ENCODE assay signal across 7 mouse cellular contexts in genomic region chr14:74640819-74641381, GRCm38 (mm10). TPM values are rescaled to one million over a fixed set of nuclear protein-coding genes. Genes with fewer than 3 reads are reported as not detected.
A peak's percentile ranks its signal among the peaks of the same experiment; 100 is the strongest.
DNase-seq lines count a peak whose midpoint lies in the region; ATAC-seq lines count a peak whose summit lies in the region.

Gene Htr2a, plus strand, starts transcription at chr14:74640840.

- DNase-seq in ovary, postnatal 36 days (ENCODE audit: low spot score), result peak; percentile 5
- DNase-seq in ovary, adult 18-20 months (ENCODE audit: low spot score), result no peak
- peak; percentile 14 for DNase-seq in embryo, embryonic 11.5 days (ENCODE audit: low read depth, low spot score)
- DNase-seq in neural tube, embryonic 11.5 days (ENCODE audit: low spot score), result peak; percentile 45
- DNase-seq in cerebellum, adult 18-20 months, result no peak

- H3K4me2 ChIP-seq in heart, embryonic 14.5 days (ENCODE audit: low read length), result peak within 1 kb of the TSS; percentile 89
- H3K4me2 ChIP-seq in limb, embryonic 12.5 days, result peak within 1 kb of the TSS; percentile 70
- H3K4me2 ChIP-seq in neural tube, embryonic 11.5 days (ENCODE audit: low read depth), result peak within 1 kb of the TSS; percentile 75

- no peak for ATAC-seq in heart, embryonic 14.5 days (ENCODE audit: insufficient number of reproducible peaks, insufficient read depth, low FRiP score, low read depth)
- no peak for ATAC-seq in limb, embryonic 12.5 days (ENCODE audit: insufficient number of reproducible peaks, insufficient read depth, low FRiP score, low TSS enrichment, low read depth)
- 0 out of 2 replicates have a peak, but pooled peaks have one; percentile 40 for ATAC-seq in neural tube, embryonic 11.5 days (ENCODE audit: insufficient read depth, low FRiP score, low TSS enrichment)

- H3K9ac ChIP-seq in heart, embryonic 14.5 days (ENCODE audit: low read length), result peak within 1 kb of the TSS; percentile 71
- H3K9ac ChIP-seq in limb, embryonic 12.5 days (replicated peaks), result peak within 1 kb of the TSS; percentile 5
- peak within 1 kb of the TSS; percentile 28 for H3K9ac ChIP-seq in neural tube, embryonic 11.5 days (ENCODE audit: low read length)

- H3K27ac ChIP-seq in heart, embryonic 14.5 days (replicated peaks in 1 of 2; ENCODE audit: control insufficient read depth in 1 of 2, insufficient read depth in 1 of 2, low read depth in 2 of 2, low read length in 2 of 2), result no peak within 1 kb of the TSS
- no peak within 1 kb of the TSS for H3K27ac ChIP-seq in limb, embryonic 12.5 days
- no peak within 1 kb of the TSS for H3K27ac ChIP-seq in neural tube, embryonic 11.5 days (ENCODE audit: low read depth, low read length)

- H3K4me1 ChIP-seq in heart, embryonic 14.5 days (ENCODE audit: control insufficient read depth in 2 of 2, insufficient read depth in 2 of 2, low read length in 2 of 2), result peaks cover 13% of the 10 kb centered on the region in 2 experiments
- H3K4me1 ChIP-seq in limb, embryonic 12.5 days (replicated peaks), result 0 out of 2 replicates have a peak, but pooled peaks cover 7% of the 10 kb centered on the region
- no peaks in the 10 kb centered on the region for H3K4me1 ChIP-seq in neural tube, embryonic 11.5 days (ENCODE audit: control insufficient read depth, insufficient read depth, low read length)

- H3K4me3 ChIP-seq in heart, embryonic 14.5 days (ENCODE audit: control insufficient read depth in 1 of 2, insufficient read depth in 1 of 2, low read depth in 1 of 2, low read length in 2 of 2), result peak within 1 kb of the TSS; percentile 48 to 61
- peak within 1 kb of the TSS; percentile 41 for H3K4me3 ChIP-seq in limb, embryonic 12.5 days (replicated peaks)
- H3K4me3 ChIP-seq in neural tube, embryonic 11.5 days (ENCODE audit: low read depth, low read length), result peak within 1 kb of the TSS; percentile 25

- under 1% methylated on average over 20 of the region's 20 CpGs for WGBS in heart, embryonic 14.5 days
- 1% methylated on average over 20 of the region's 20 CpGs for WGBS in limb, embryonic 12.5 days
- WGBS in neural tube, embryonic 11.5 days, result 1% methylated on average over 20 of the region's 20 CpGs

- H3K27me3 ChIP-seq in heart, embryonic 14.5 days (ENCODE audit: control insufficient read depth, insufficient read depth, low read length), result no peaks in the 10 kb centered on the region
- peaks cover 38% of the 10 kb centered on the region for H3K27me3 ChIP-seq in limb, embryonic 12.5 days
- H3K27me3 ChIP-seq in neural tube, embryonic 11.5 days (ENCODE audit: control insufficient read depth, insufficient read depth, low read length), result peaks cover 5% of the 10 kb centered on the region

- H3K36me3 ChIP-seq in heart, embryonic 14.5 days (ENCODE audit: control insufficient read depth, insufficient read depth, low read length), result no peaks in the 10 kb centered on the region
- H3K36me3 ChIP-seq in limb, embryonic 12.5 days, result no peaks in the 10 kb centered on the region
- no peaks in the 10 kb centered on the region for H3K36me3 ChIP-seq in neural tube, embryonic 11.5 days (ENCODE audit: control insufficient read depth, insufficient read depth, low read length)

- H3K9me3 ChIP-seq in heart, embryonic 14.5 days (ENCODE audit: control insufficient read depth, low read length), result no peaks in the 10 kb centered on the region
- H3K9me3 ChIP-seq in limb, embryonic 12.5 days, result no peaks in the 10 kb centered on the region
- H3K9me3 ChIP-seq in neural tube, embryonic 11.5 days (ENCODE audit: control insufficient read depth, low read length), result no peaks in the 10 kb centered on the region

RNA-seq across cellular contexts. Expression of gene Htr2a, which starts in this region (rescaled TPM):
- 1.2 and 1.5 TPM in 2 replicates for polyA plus RNA-seq in heart, embryonic 14.5 days (2014; fragmentation: Nextera tagmentation; extraction: Ambion mirVana)
- 0.18 TPM in 2 replicates for polyA plus RNA-seq in limb, embryonic 12.5 days (2016; fragmentation: Nextera tagmentation; extraction: Ambion mirVana)
- polyA plus RNA-seq in neural tube, embryonic 11.5 days (2014; fragmentation: Nextera tagmentation; extraction: Ambion mirVana), result 0.49 and 0.65 TPM in 2 replicates

Comparison
In these comparisons a context has a peak if more than half of its experiments do, and no peak if none do; other contexts are left out.
1. DNase-seq: peak in ovary, postnatal 36 days (single experiment) and embryo, embryonic 11.5 days (single experiment); none in ovary, adult 18-20 months (single experiment) and cerebellum, adult 18-20 months (0 of 2).
2. Peak in DNase-seq, ATAC-seq, H3K4me3 ChIP-seq, H3K9ac ChIP-seq and H3K4me2 ChIP-seq in neural tube, embryonic 11.5 days; RNA of the gene not detected or under 1 TPM.
3. H3K9ac ChIP-seq: peak in every context shown above with its lines; median percentile 71 in heart, embryonic 14.5 days; 28 in neural tube, embryonic 11.5 days; 5 in limb, embryonic 12.5 days.
4. Peak in every context shown above with its lines, with median percentiles within 50 percentile points of each other: H3K4me2 ChIP-seq and H3K4me3 ChIP-seq.